Mouse (Mus musculus) thymus, adult 18-20 months (tissue): ENCODE results near the gene Prkag2.

Source experiments
- DNase-seq, 2 experiments: peaks; one replicate each; pipeline ENCODE4 v3.0.0; 2022; ENCODE audit warnings: mixed read lengths in 2 of 2

Prkag2 gene

GRCm38 (mm10) chr5:24993190-24993589 lies 107.3 kb downstream of the Prkag2 start:
- no peak for DNase-seq

- DNase-seq: no peak
Observed at GRCm38 (mm10) chr5:24991575-24991974, 108.9 kb downstream of the Prkag2 start.

- DNase-seq: no peak
Observed at GRCm38 (mm10) chr5:24990460-24990859, 110.0 kb downstream of the Prkag2 start.

GRCm38 (mm10) chr5:24989683-24990082 lies 110.8 kb downstream of the Prkag2 start:
- DNase-seq: no peak

- no peak for DNase-seq
Observed at GRCm38 (mm10) chr5:24986956-24987355, 113.5 kb downstream of the Prkag2 start.

GRCm38 (mm10) chr5:24986204-24986940 lies 114.1 kb downstream of the Prkag2 start:
- DNase-seq: no peak

GRCm38 (mm10) chr5:24985434-24986176 lies 114.8 kb downstream of the Prkag2 start:
- DNase-seq: no peak

GRCm38 (mm10) chr5:24984157-24984556 lies 116.3 kb downstream of the Prkag2 start:
- DNase-seq: no peak

GRCm38 (mm10) chr5:24983539-24983938 lies 116.9 kb downstream of the Prkag2 start:
- peak; percentile 27 to 33 for DNase-seq

GRCm38 (mm10) chr5:24982258-24982657 lies 118.2 kb downstream of the Prkag2 start:
- no peak for DNase-seq

GRCm38 (mm10) chr5:24981765-24982164 lies 118.7 kb downstream of the Prkag2 start:
- DNase-seq: no peak

- no peak for DNase-seq
Observed at GRCm38 (mm10) chr5:24979968-24980345, 120.5 kb downstream of the Prkag2 start.

GRCm38 (mm10) chr5:24979312-24979967 lies 121.0 kb downstream of the Prkag2 start:
- no peak for DNase-seq

- DNase-seq: no peak
Observed at GRCm38 (mm10) chr5:24976907-24977306, 123.5 kb downstream of the Prkag2 start.

- no peak for DNase-seq
Observed at GRCm38 (mm10) chr5:24976236-24976635, 124.2 kb downstream of the Prkag2 start.

GRCm38 (mm10) chr5:24975100-24975499 lies 125.3 kb downstream of the Prkag2 start:
- no peak for DNase-seq

GRCm38 (mm10) chr5:24973672-24974225 lies 126.7 kb downstream of the Prkag2 start:
- DNase-seq: no peak

- peak; percentile 78 to 80 for DNase-seq
Observed at GRCm38 (mm10) chr5:24973228-24973627, 127.2 kb downstream of the Prkag2 start.

GRCm38 (mm10) chr5:24970552-24971275 lies 129.7 kb downstream of the Prkag2 start:
- DNase-seq: no peak

- no peak for DNase-seq
Observed at GRCm38 (mm10) chr5:24969241-24969880, 131.1 kb downstream of the Prkag2 start.

- no peak for DNase-seq
Observed at GRCm38 (mm10) chr5:24968792-24969191, 131.7 kb downstream of the Prkag2 start.

- no peak for DNase-seq
Observed at GRCm38 (mm10) chr5:24967898-24968535, 132.4 kb downstream of the Prkag2 start.
